ENCODE assay signal across 8 mouse cellular contexts in the genomic region with DNA sequence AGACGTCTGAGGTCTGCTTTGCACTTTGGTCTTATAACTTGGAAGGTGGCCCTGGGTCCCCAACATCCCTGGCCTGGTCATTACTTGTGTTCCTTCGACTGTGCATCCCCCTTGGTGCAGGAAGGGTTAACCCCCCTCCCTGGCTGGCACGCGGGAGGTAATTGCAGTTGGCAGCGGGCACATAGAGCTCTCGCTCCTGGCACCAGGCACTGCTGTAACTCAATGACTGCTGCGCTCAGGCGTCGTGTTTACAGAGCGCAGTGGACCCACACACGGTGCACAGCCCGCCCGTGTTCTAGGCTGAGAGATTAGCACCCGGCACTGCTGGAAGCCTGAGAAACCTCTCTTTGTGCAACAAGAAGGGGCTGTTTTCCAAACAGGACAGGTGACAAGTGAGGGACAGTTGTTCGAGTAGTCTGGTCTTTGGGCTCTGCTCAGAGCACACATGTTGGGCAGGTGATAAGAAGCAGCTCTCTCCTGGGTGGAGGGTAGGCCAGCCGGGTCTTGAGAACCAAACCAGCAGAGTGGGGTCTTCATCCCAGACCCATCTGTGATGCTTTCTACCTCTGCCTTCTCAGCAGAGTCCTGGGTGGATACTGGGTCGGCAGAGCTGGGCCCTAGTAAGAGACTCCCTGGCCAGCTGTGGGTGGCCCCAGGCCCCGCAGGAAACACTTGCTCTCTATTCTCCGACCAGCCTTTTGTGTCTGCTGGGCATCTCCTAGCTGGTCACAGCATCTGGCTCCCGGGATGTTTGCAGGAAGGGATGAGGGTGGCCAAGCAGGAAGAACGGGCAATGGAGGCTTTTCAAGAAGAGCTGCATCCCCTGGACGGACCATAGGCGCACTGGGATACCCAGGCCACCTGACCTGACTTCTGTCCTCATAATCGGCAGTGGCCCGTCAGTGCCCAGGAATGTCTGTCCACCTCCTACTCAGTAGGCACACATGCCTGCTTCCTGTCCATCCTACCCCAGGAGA. TPM values are rescaled to one million over a fixed set of nuclear protein-coding genes. Genes with fewer than 3 reads are reported as not detected.
DNase-seq lines count a peak whose midpoint lies in the region; ATAC-seq and TF ChIP-seq lines count a peak whose summit lies in the region.

No protein-coding gene starts in this region.

- WGBS in intestine, embryonic 15.5 days, result 68% methylated on average over 25 of the region's 25 CpGs
- WGBS in intestine, embryonic 16.5 days, result 67% methylated on average over 25 of the region's 25 CpGs
- 51% methylated on average over 25 of the region's 25 CpGs for WGBS in embryonic facial prominence, embryonic 13.5 days
- 51% methylated on average over 25 of the region's 25 CpGs for WGBS in kidney, adult 2 months

- no peak for TF ChIP-seq POLR2A in kidney, adult 2 months (IDR thresholded peaks at IDR 0.05; ENCODE audit: low read depth, low read length)

- 0 out of 2 replicates have a peak, but pooled peaks have one; percentile 2 for TF ChIP-seq CTCF in kidney, adult 2 months (conservative IDR thresholded peaks at IDR 0.05; ENCODE audit: insufficient read depth, insufficient read length, low read depth, low read length)

- H3K9ac ChIP-seq in intestine, embryonic 15.5 days, result no peak overlapping the region
- no peak overlapping the region for H3K9ac ChIP-seq in intestine, embryonic 16.5 days (ENCODE audit: low read depth, low read length)
- H3K9ac ChIP-seq in embryonic facial prominence, embryonic 13.5 days, result 0 out of 2 replicates have a peak overlapping the region, but pooled peaks have one; percentile 7

- no peaks in the 10 kb centered on the region for H3K27me3 ChIP-seq in intestine, embryonic 15.5 days (replicated peaks)
- no peaks in the 10 kb centered on the region for H3K27me3 ChIP-seq in intestine, embryonic 16.5 days (replicated peaks; ENCODE audit: control insufficient read depth, insufficient read depth, low read length)
- H3K27me3 ChIP-seq in embryonic facial prominence, embryonic 13.5 days, result no peaks in the 10 kb centered on the region
- H3K27me3 ChIP-seq in kidney, adult 2 months (replicated peaks; ENCODE audit: control insufficient read depth, insufficient read depth, low read length), result no peaks in the 10 kb centered on the region

- 0 out of 2 replicates have a peak overlapping the region, but pooled peaks have one; percentile 3 for H3K4me2 ChIP-seq in intestine, embryonic 15.5 days (replicated peaks)
- H3K4me2 ChIP-seq in intestine, embryonic 16.5 days (ENCODE audit: low read depth, low read length), result no peak overlapping the region
- H3K4me2 ChIP-seq in embryonic facial prominence, embryonic 13.5 days, result peak overlapping the region; percentile 48

- no peak overlapping the region for H3K27ac ChIP-seq in intestine, embryonic 15.5 days
- H3K27ac ChIP-seq in intestine, embryonic 16.5 days (ENCODE audit: low read length), result no peak overlapping the region
- peak overlapping the region; percentile 89 for H3K27ac ChIP-seq in embryonic facial prominence, embryonic 13.5 days
- H3K27ac ChIP-seq in kidney, adult 2 months (ENCODE audit: insufficient read depth, low read depth, low read length), result no peak overlapping the region

- H3K4me3 ChIP-seq in intestine, embryonic 15.5 days (replicated peaks), result no peak overlapping the region
- no peak overlapping the region for H3K4me3 ChIP-seq in intestine, embryonic 16.5 days (ENCODE audit: low read length)
- peak overlapping the region; percentile 19; the same call in 1 of the 2 replicates for H3K4me3 ChIP-seq in embryonic facial prominence, embryonic 13.5 days
- H3K4me3 ChIP-seq in kidney, adult 2 months (ENCODE audit: insufficient read depth, low read depth, low read length), result no peak overlapping the region

- ATAC-seq in intestine, embryonic 15.5 days, result no peak
- no peak for ATAC-seq in intestine, embryonic 16.5 days
- ATAC-seq in embryonic facial prominence, embryonic 13.5 days (ENCODE audit: insufficient number of reproducible peaks, insufficient read depth, low FRiP score, low TSS enrichment, low read depth), result no peak
- no peak for ATAC-seq in CD4-positive, CD25-positive, alpha-beta regulatory T cell, adult 4 months

- H3K9me3 ChIP-seq in intestine, embryonic 15.5 days, result no peaks in the 10 kb centered on the region
- H3K9me3 ChIP-seq in intestine, embryonic 16.5 days (ENCODE audit: control insufficient read depth, low read length), result no peaks in the 10 kb centered on the region
- no peaks in the 10 kb centered on the region for H3K9me3 ChIP-seq in embryonic facial prominence, embryonic 13.5 days

- DNase-seq in kidney, adult 2 months, result peak; percentile 88
- peak; percentile 51 for DNase-seq in lung, postnatal 14 days
- DNase-seq in ovary, postnatal 14 days (ENCODE audit: low spot score), result no peak
- no peak for DNase-seq in thymus, postnatal 4 days

- no peaks in the 10 kb centered on the region; the same call in 1 of the 2 replicates for H3K36me3 ChIP-seq in intestine, embryonic 15.5 days
- no peaks in the 10 kb centered on the region for H3K36me3 ChIP-seq in intestine, embryonic 16.5 days (ENCODE audit: control insufficient read depth, insufficient read depth, low read length)
- H3K36me3 ChIP-seq in embryonic facial prominence, embryonic 13.5 days, result peaks cover 15% of the 10 kb centered on the region; the same call in 1 of the 2 replicates
- no peaks in the 10 kb centered on the region for H3K36me3 ChIP-seq in kidney, adult 2 months (ENCODE audit: control insufficient read depth, insufficient read depth, low read length)

- H3K4me1 ChIP-seq in intestine, embryonic 15.5 days (replicated peaks), result peaks cover 80% of the 10 kb centered on the region
- peaks cover 72% of the 10 kb centered on the region for H3K4me1 ChIP-seq in intestine, embryonic 16.5 days (ENCODE audit: control insufficient read depth, insufficient read depth, low read length)
- peaks cover 100% of the 10 kb centered on the region for H3K4me1 ChIP-seq in embryonic facial prominence, embryonic 13.5 days
- peaks cover 39% of the 10 kb centered on the region for H3K4me1 ChIP-seq in kidney, adult 2 months (ENCODE audit: control insufficient read depth, insufficient read depth, low read length)

RNA-seq across cellular contexts. Expression of a gene that starts 27.3 kb away (rescaled TPM):
- 5.8 and 7.1 TPM in 2 replicates for polyA plus RNA-seq in intestine, embryonic 15.5 days (2015; fragmentation: Nextera tagmentation; extraction: Ambion mirVana)
- polyA plus RNA-seq in intestine, embryonic 16.5 days (2015; fragmentation: Nextera tagmentation; extraction: Ambion mirVana), result 4.9 and 5.7 TPM in 2 replicates
- polyA plus RNA-seq in embryonic facial prominence, embryonic 13.5 days (2015; fragmentation: Nextera tagmentation; extraction: Ambion mirVana), result 13.1 and 13.9 TPM in 2 replicates
- polyA plus RNA-seq in kidney, adult 2 months (2012; rRNA removed), result 8.0 and 9.2 TPM in 2 replicates
- not detected for polyA plus RNA-seq in CD4-positive, CD25-positive, alpha-beta regulatory T cell, adult 4 months (2017; shearing (Covaris generic))

Comparison
In these comparisons a context has a peak if more than half of its experiments do, and no peak if none do; other contexts are left out.
1. DNase-seq: peak in kidney, adult 2 months (single experiment) and lung, postnatal 14 days (single experiment); none in ovary, postnatal 14 days (single experiment) and thymus, postnatal 4 days (single experiment).